Mouse (Mus musculus): Measurements from ENCODE around the gene Rad23a. TPM values are rescaled to one million over a fixed set of nuclear protein-coding genes. Genes with fewer than 3 reads are reported as not detected.

Gene Rad23a
- polyA plus RNA-seq, 1 experiment = 338 TPM

- H3K27me3 ChIP-seq (replicated peaks) = no peaks in the 10 kb centered on the region
- no peaks in the 10 kb centered on the region for H3K9me3 ChIP-seq
- TF ChIP-seq FLI1 (IDR thresholded peaks at IDR 0.05; ENCODE audit: low read length) (no peak), GATA1 (IDR thresholded peaks at IDR 0.05; ENCODE audit: borderline replicate concordance, low read length) (no peak)
- peaks cover 66% of the 10 kb centered on the region for H3K4me1 ChIP-seq
- peak overlapping the region; percentile 99 for H3K4me3 ChIP-seq (replicated peaks)
- peaks cover 51% of the 10 kb centered on the region for H3K36me3 ChIP-seq (replicated peaks; ENCODE audit: low read length)
Observed at GRCm38 (mm10) chr8:84844397-84845070, 4.1 kb upstream of the Rad23a start.

- H3K27me3 ChIP-seq (replicated peaks) = no peaks in the 10 kb centered on the region
- H3K9me3 ChIP-seq = no peaks in the 10 kb centered on the region
- H3K36me3 ChIP-seq (replicated peaks; ENCODE audit: low read length) = peaks cover 78% of the 10 kb centered on the region
- H3K4me1 ChIP-seq = peaks cover 71% of the 10 kb centered on the region
- TF ChIP-seq GATA1 (IDR thresholded peaks at IDR 0.05; ENCODE audit: borderline replicate concordance, low read length) (no peak), FLI1 (IDR thresholded peaks at IDR 0.05; ENCODE audit: low read length) (no peak)
- H3K4me3 ChIP-seq (replicated peaks) = no peak overlapping the region
Observed at GRCm38 (mm10) chr8:84841514-84841913, 1.0 kb upstream of the Rad23a start.

- Histone ChIP-seq H3K4me3 (replicated peaks) (peak overlapping the region; percentile 97), H3K9me3 (no peaks in the 10 kb centered on the region), H3K36me3 (replicated peaks; ENCODE audit: low read length) (peaks cover 82% of the 10 kb centered on the region), H3K4me1 (peaks cover 64% of the 10 kb centered on the region), H3K27me3 (replicated peaks) (no peaks in the 10 kb centered on the region)
- no peak for TF ChIP-seq FLI1 (IDR thresholded peaks at IDR 0.05; ENCODE audit: low read length)
- TF ChIP-seq GATA1 (IDR thresholded peaks at IDR 0.05; ENCODE audit: borderline replicate concordance, low read length) = no peak
Observed at GRCm38 (mm10) chr8:84839875-84840247, 604 bp downstream of the Rad23a start.

- H3K27me3 ChIP-seq (replicated peaks) = no peaks in the 10 kb centered on the region
- peak overlapping the region; percentile 97 for H3K4me3 ChIP-seq (replicated peaks)
- TF ChIP-seq GATA1 (IDR thresholded peaks at IDR 0.05; ENCODE audit: borderline replicate concordance, low read length) (no peak), FLI1 (IDR thresholded peaks at IDR 0.05; ENCODE audit: low read length) (no peak)
- no peaks in the 10 kb centered on the region for H3K9me3 ChIP-seq
- H3K4me1 ChIP-seq = peaks cover 63% of the 10 kb centered on the region
- H3K36me3 ChIP-seq (replicated peaks; ENCODE audit: low read length) = peaks cover 82% of the 10 kb centered on the region
Observed at GRCm38 (mm10) chr8:84839411-84839810, 1.1 kb downstream of the Rad23a start.

- H3K9me3 ChIP-seq = no peaks in the 10 kb centered on the region
- no peak for TF ChIP-seq GATA1 (IDR thresholded peaks at IDR 0.05; ENCODE audit: borderline replicate concordance, low read length)
- TF ChIP-seq FLI1 (IDR thresholded peaks at IDR 0.05; ENCODE audit: low read length) = no peak
- H3K27me3 ChIP-seq (replicated peaks) = no peaks in the 10 kb centered on the region
- no peak overlapping the region for H3K4me3 ChIP-seq (replicated peaks)
- H3K4me1 ChIP-seq = peaks cover 62% of the 10 kb centered on the region
- peaks cover 82% of the 10 kb centered on the region for H3K36me3 ChIP-seq (replicated peaks; ENCODE audit: low read length)
Observed at GRCm38 (mm10) chr8:84838513-84838912, 2.0 kb downstream of the Rad23a start.

- TF ChIP-seq GATA1 (IDR thresholded peaks at IDR 0.05; ENCODE audit: borderline replicate concordance, low read length) (no peak), FLI1 (IDR thresholded peaks at IDR 0.05; ENCODE audit: low read length) (no peak)
- Histone ChIP-seq H3K36me3 (replicated peaks; ENCODE audit: low read length) (peaks cover 80% of the 10 kb centered on the region), H3K27me3 (replicated peaks) (no peaks in the 10 kb centered on the region), H3K4me1 (peaks cover 62% of the 10 kb centered on the region), H3K4me3 (replicated peaks) (no peak overlapping the region), H3K9me3 (no peaks in the 10 kb centered on the region)
Observed at GRCm38 (mm10) chr8:84837912-84838470, 2.5 kb downstream of the Rad23a start.

- Histone ChIP-seq H3K4me1 (peaks cover 62% of the 10 kb centered on the region), H3K36me3 (replicated peaks; ENCODE audit: low read length) (peaks cover 74% of the 10 kb centered on the region), H3K9me3 (no peaks in the 10 kb centered on the region), H3K27me3 (replicated peaks) (no peaks in the 10 kb centered on the region), H3K4me3 (replicated peaks) (no peak overlapping the region)
- TF ChIP-seq FLI1 (IDR thresholded peaks at IDR 0.05; ENCODE audit: low read length) (no peak), GATA1 (IDR thresholded peaks at IDR 0.05; ENCODE audit: borderline replicate concordance, low read length) (no peak)
Observed at GRCm38 (mm10) chr8:84837149-84837911, 3.1 kb downstream of the Rad23a start.

GRCm38 (mm10) chr8:84834866-84835855 lies 5.3 kb downstream of the Rad23a start:
- H3K27me3 ChIP-seq (replicated peaks) = no peaks in the 10 kb centered on the region
- TF ChIP-seq FLI1 (IDR thresholded peaks at IDR 0.05; ENCODE audit: low read length) = no peak
- TF ChIP-seq GATA1 (IDR thresholded peaks at IDR 0.05; ENCODE audit: borderline replicate concordance, low read length) = no peak
- no peaks in the 10 kb centered on the region for H3K9me3 ChIP-seq
- H3K4me1 ChIP-seq = peaks cover 53% of the 10 kb centered on the region
- H3K36me3 ChIP-seq (replicated peaks; ENCODE audit: low read length) = peaks cover 61% of the 10 kb centered on the region
- no peak overlapping the region for H3K4me3 ChIP-seq (replicated peaks)
